Mouse (Mus musculus) testis, adult 2 months (tissue): ENCODE results near the gene 4933407L21Rik. TPM values are rescaled to one million over a fixed set of nuclear protein-coding genes. Genes with fewer than 3 reads are reported as not detected.
A peak's percentile ranks its signal among the peaks of the same experiment; 100 is the strongest.

Experiments used
- H3K27ac ChIP-seq: fragments of 200-500 bp; 2 replicates; pipeline ENCODE4 v1.5.1; 2012; ENCODE audit warnings: low read depth, low read length; ENCODE audit not compliant: control insufficient read depth, insufficient read depth
- H3K27me3 ChIP-seq: fragments of 200-500 bp; 2 replicates; pipeline ENCODE4 v1.6.1; 2012; ENCODE audit warnings: mild to moderate bottlenecking, low read length, moderate library complexity; ENCODE audit not compliant: control insufficient read depth, insufficient read depth
- H3K36me3 ChIP-seq: fragments of 200-500 bp; 2 replicates; pipeline ENCODE4 v1.6.1; 2012; ENCODE audit warnings: mild to moderate bottlenecking, low read length; ENCODE audit not compliant: control insufficient read depth, insufficient read depth
- H3K4me1 ChIP-seq: fragments of 200-500 bp; 2 replicates; pipeline ENCODE4 v1.6.1; 2012; ENCODE audit warnings: low read length; ENCODE audit not compliant: control insufficient read depth, insufficient read depth
- H3K4me3 ChIP-seq: fragments of 200-500 bp; 2 replicates; pipeline ENCODE4 v1.5.1; 2012; ENCODE audit warnings: low read depth, mild to moderate bottlenecking, low read length, moderate library complexity, mixed read lengths; ENCODE audit not compliant: control insufficient read depth
- CTCF ChIP-seq: fragments of 200-500 bp; IDR thresholded peaks from 2 replicates; pipeline ENCODE4 v1.5.1; 2012; ENCODE audit warnings: low read depth, mild to moderate bottlenecking, inconsistent platforms, low read length, moderate library complexity; ENCODE audit not compliant: control insufficient read depth, insufficient read depth, insufficient replicate concordance
- POLR2A ChIP-seq: fragments of 200-500 bp; IDR thresholded peaks from 2 replicates; pipeline ENCODE4 v1.6.1; 2012; ENCODE audit warnings: low read depth, mild to moderate bottlenecking, inconsistent platforms, low read length, moderate library complexity; ENCODE audit not compliant: control insufficient read depth
- polyA plus RNA-seq: library from polyadenylated mRNA; depleted of rRNA; stranded (reverse); fragments of >200 nt; gene quantifications from 2 replicates; pipeline ENCODE4 v1.2.3, GENCODE M21; 2012

4933407L21Rik gene
- polyA plus RNA-seq, 1 experiment = 1.6 TPM

DNA sequence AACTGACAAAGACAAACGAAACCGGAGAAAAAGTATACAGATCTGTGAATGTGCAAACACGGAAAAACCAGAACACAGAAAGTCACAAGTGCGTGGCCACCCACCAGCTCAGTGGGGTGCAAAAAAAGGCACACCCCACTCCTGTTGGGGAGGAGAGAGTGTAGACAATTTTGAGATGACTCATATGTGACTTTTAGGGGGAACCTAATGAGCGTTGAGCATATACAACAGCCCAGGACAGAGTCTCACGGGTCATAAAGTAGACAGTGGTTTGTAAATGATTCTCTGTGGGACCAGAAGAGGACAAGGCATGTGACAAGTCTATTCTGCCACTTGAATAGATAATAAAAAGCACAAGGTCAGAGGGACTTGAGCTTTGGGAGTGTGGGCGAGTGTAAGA, 4.9 kb downstream of the 4933407L21Rik start:
- no peak overlapping the region for H3K4me3 ChIP-seq
- no peak overlapping the region for H3K27ac ChIP-seq
- H3K36me3 ChIP-seq = no peaks in the 10 kb centered on the region
- H3K27me3 ChIP-seq = no peaks in the 10 kb centered on the region
- H3K4me1 ChIP-seq = peaks cover 24% of the 10 kb centered on the region
- TF ChIP-seq CTCF = no peak
- TF ChIP-seq POLR2A = no peak

DNA sequence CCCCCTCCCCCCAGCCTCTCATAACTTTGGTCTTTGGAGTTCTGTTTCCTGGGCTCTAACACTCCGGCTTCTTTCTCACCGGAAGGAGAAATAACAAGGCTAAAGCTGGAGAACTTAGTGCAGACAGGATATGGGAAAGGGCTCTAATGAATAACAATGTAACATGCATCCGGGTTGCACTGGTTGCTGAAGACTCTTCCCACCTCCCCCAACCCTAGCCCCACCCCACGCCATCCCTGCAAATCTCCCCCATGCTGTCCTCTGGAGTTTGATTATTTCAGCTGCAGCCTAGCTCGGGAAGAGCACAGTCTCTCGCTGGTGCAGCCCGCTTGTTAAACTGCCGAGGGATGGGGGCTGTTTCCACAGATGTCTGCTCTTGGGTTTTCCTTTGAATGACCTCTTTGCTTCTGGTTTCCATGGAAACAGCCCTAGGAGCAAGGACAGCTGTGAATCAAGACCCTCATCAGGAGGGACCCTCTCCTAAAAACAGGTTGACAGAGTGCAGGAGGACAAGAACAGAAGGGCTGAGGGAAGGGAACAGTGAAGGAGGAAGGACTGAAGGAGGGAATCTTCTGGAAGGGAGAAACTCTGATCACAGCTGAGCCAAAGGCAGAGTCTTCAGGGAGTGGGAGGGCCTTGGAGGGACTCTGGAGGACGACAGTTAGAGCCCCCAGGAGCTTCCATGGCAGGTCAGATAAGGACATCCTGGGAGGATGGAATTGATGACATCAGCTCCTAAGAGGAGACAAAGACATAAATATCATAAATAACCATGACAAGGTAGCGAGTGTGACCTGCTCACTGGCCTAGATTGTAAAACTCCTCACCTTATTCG, 5.6 kb downstream of the 4933407L21Rik start:
- Histone ChIP-seq H3K4me3 (no peak overlapping the region), H3K27me3 (no peaks in the 10 kb centered on the region), H3K27ac (no peak overlapping the region), H3K4me1 (peaks cover 20% of the 10 kb centered on the region), H3K36me3 (no peaks in the 10 kb centered on the region)
- TF ChIP-seq POLR2A (no peak), CTCF (no peak)

DNA sequence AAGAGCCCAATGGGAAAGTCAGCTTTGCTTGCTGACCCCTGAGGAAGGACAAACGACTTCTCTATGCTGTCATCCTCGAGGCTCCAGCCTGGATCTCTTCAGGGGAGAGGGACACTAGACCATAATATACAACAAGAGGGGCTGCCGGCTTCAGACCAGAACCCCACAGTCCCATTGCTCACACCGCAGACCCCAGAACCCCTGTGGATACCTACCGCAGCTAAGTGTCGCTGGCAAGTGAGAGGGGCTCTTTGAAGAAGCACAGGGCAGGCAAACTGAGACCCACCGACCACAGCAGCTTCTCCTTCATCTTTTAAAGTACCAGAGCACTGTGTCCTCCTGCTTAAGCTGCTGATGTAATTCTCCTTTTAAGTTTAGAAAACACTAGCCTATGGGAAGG, 6.3 kb downstream of the 4933407L21Rik start:
- no peak for TF ChIP-seq CTCF
- no peak for TF ChIP-seq POLR2A
- Histone ChIP-seq H3K27me3 (no peaks in the 10 kb centered on the region), H3K4me1 (peaks cover 14% of the 10 kb centered on the region), H3K36me3 (no peaks in the 10 kb centered on the region), H3K27ac (no peak overlapping the region), H3K4me3 (no peak overlapping the region)

DNA sequence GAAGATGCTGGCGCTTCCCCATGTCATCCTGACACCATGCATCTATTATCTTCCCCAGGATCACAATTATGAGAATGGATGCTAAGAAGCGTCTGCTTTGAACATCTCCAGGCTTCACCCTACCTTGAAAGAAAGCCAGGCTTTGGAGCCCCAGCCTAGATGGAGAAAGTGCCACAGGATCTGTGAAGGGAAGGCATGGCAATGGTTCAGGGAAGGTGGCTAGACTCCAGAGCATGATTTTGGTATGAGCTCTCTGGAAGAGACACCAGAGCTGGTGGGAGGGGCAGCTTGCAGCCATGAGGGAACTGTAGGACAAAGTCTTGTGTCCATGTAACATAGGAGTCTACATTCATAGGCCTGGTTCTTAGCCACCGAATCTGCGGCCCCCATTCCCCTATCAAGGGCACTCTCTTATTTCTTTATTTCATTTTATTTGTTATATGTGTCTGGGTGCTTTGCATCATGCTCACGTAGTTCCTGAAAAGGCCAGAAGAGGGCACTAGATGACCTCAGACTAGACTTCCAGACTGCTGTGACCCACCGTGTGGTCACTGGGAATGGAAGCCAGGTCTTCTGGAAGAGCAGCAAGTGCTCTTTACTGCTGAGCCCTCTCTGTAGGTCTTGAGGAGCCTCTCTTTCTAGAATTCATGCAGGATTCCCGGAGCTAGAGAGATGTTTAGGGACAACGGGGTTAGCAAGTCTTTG, 7.0 kb downstream of the 4933407L21Rik start:
- H3K36me3 ChIP-seq = no peaks in the 10 kb centered on the region
- TF ChIP-seq CTCF (peak; percentile 57; the same call in 1 of the 2 replicates), POLR2A (no peak)
- H3K27me3 ChIP-seq = no peaks in the 10 kb centered on the region
- no peak overlapping the region for H3K27ac ChIP-seq
- peaks cover 13% of the 10 kb centered on the region for H3K4me1 ChIP-seq
- no peak overlapping the region for H3K4me3 ChIP-seq

DNA sequence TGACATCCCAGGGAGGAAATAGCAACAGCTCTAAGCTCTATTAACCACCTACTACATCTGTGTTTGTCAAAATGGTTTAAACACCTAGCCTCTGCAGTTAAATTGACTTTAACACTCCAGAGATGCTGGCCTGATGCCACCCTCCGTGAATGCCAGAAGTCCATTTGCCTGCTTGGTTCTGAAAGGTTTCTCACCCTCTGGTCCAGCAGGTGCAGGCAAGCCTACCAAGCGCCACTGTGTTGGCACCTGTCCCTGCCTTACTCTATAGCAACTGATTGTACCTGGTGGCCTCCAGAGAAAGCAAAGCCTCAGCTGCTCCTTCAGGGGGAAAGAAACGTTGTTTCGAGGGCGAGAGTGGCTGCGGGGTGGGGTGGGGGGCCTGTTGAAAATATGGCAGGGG, 8.0 kb downstream of the 4933407L21Rik start:
- Histone ChIP-seq H3K27me3 (no peaks in the 10 kb centered on the region), H3K27ac (no peak overlapping the region), H3K36me3 (no peaks in the 10 kb centered on the region), H3K4me1 (peaks cover 13% of the 10 kb centered on the region), H3K4me3 (no peak overlapping the region)
- TF ChIP-seq CTCF (no peak), POLR2A (no peak)

DNA sequence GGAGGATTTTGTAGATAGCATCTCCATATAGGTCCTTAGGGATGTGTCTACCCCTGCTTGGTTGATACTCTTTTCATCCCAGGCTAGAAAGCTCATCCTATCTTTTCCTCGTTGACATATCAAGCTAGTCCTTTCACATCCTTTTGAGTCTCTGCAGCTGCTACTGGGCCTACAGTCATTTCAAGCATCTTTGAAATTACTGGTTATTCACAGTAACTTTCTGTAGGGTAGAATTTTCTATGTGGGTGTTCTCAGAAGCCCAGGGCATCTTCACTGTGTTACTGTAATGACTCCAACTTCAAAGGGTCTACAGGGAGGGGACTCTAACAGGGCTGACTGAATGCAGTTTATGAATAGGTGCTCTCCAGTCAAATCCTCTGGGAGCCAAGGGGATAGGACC, 9.0 kb downstream of the 4933407L21Rik start:
- TF ChIP-seq CTCF = no peak
- no peak for TF ChIP-seq POLR2A
- Histone ChIP-seq H3K27me3 (no peaks in the 10 kb centered on the region), H3K36me3 (no peaks in the 10 kb centered on the region), H3K4me3 (no peak overlapping the region), H3K27ac (no peak overlapping the region), H3K4me1 (peaks cover 13% of the 10 kb centered on the region)

DNA sequence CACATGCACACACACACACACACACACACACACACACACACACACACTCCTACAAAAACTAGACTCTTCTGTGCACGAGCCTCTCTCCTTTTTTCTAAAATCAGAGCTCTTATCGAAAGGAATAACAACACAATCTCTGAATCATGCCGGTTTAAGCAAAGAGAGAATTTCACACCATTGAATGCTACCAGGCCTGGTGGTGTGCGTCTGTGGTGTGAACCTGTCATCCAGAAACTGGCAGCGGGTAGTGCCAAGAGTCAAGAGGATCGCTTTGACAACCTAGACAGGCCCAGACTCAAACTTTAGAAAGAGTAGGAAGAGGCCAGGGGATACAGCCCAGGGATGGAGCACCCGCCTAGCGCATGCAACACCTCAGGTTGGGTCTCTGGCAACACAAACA, 14.0 kb downstream of the 4933407L21Rik start:
- H3K27me3 ChIP-seq = no peaks in the 10 kb centered on the region
- no peak overlapping the region for H3K4me3 ChIP-seq
- TF ChIP-seq CTCF = no peak
- no peak for TF ChIP-seq POLR2A
- H3K36me3 ChIP-seq = no peaks in the 10 kb centered on the region
- no peak overlapping the region for H3K27ac ChIP-seq
- no peaks in the 10 kb centered on the region for H3K4me1 ChIP-seq
